Mouse (Mus musculus) erythroblast, embryonic 14.5 days (primary cell): ENCODE measurements around the gene Ubxn11. TPM values are rescaled to one million over a fixed set of nuclear protein-coding genes. Genes with fewer than 3 reads are reported as not detected.

Source experiments
- H3K27me3 ChIP-seq: 2 replicates; pipeline ENCODE4 v1.6.1; 2012; ENCODE audit warnings: inconsistent platforms; ENCODE audit not compliant: control insufficient read depth
- H3K36me3 ChIP-seq: 2 replicates; pipeline ENCODE4 v1.6.1; 2012; ENCODE audit warnings: mild to moderate bottlenecking, inconsistent platforms; ENCODE audit not compliant: control insufficient read depth
- H3K4me1 ChIP-seq: 2 replicates; pipeline ENCODE4 v1.6.1; 2012; ENCODE audit warnings: inconsistent platforms; ENCODE audit not compliant: control insufficient read depth
- H3K4me3 ChIP-seq: replicated peaks from 2 replicates; pipeline ENCODE3; 2012; ENCODE audit warnings: moderate library complexity, mild to moderate bottlenecking, inconsistent platforms
- H3K9me3 ChIP-seq: 2 replicates; pipeline ENCODE4 v1.6.1; 2012; ENCODE audit warnings: low read length, inconsistent platforms, mixed read lengths; ENCODE audit not compliant: control insufficient read depth
- GATA1 ChIP-seq: IDR thresholded peaks from 2 replicates; pipeline ENCODE4 v1.6.1; 2012; ENCODE audit warnings: low read length, inconsistent platforms, mixed read lengths
- TAL1 ChIP-seq: IDR thresholded peaks from 3 replicates; pipeline ENCODE4 v1.6.1; 2012; ENCODE audit warnings: low read length, inconsistent platforms, mixed read lengths
- polyA plus RNA-seq: library from polyadenylated mRNA; stranded (reverse); fragments of >175 nt; gene quantifications from 2 replicates; pipeline ENCODE4 v1.2.3, GENCODE M21; 2012

The Ubxn11 gene
- polyA plus RNA-seq, 1 experiment, result 0.08 TPM

DNA sequence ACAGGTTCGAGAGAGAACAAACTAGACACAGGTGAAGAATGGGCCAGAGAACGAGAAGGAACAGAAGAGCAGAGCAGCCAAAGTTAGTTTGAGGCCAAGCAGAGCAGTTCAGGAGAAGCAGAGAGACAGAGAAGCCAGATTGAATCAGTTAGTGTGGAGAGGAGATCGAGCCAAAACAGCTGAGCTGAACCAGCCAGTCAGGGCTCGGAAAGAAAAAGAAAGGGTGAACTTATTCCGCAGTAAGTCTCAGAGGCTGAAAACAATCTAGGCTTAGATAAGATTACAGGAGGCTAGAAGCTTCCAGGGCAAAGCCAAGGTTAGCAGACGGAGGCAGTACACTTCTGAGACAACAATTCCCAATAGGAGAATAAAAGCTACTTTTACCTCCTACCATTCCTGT lies 62.7 kb downstream of the Ubxn11 start:
- TF ChIP-seq TAL1 (no peak), GATA1 (no peak)
- Histone ChIP-seq H3K36me3 (peaks cover 26% of the 10 kb centered on the region), H3K4me1 (peaks cover 19% of the 10 kb centered on the region), H3K27me3 (no peaks in the 10 kb centered on the region), H3K4me3 (no peak overlapping the region), H3K9me3 (no peaks in the 10 kb centered on the region)

DNA sequence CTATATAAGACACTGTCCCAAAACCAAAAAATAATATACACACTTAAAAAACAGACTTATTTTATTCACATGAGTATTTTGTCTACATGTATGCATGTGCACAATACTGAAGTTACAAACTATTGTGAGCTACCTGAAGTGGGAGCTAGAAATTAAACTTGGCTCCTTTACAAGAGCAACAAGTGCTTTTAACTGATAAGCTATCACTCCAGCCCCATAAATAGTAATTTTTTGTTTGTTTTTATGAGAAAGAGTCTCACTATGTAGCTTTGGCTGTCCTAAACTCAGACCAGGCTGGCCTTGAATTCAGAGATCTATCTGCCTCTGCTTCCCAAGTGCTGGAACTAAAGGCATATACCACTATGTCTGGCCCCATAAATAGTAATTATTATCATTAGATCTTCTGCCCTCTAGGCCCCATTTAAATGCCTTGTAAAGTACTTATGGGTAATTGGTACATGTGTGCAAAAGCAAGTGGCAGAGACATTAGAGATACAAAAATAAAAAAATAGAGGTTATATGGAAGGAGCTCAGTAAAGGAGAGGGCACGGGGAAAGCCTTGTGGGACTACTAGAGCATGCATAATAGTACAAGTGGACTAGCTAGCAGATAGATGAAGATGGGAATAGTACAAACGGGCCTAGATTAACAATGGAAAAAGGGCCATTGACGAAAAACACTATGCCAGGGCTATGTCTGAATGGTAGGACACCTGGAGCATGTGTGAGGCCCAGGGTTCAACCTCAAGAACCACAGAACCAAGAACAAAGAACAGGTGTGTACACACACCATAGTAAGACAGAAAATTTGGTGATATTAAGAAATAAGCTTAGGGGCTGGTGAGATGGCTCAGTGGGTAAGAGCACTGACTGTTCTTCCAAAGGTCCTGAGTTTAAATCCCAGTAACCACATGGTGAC lies 63.4 kb downstream of the Ubxn11 start:
- Histone ChIP-seq H3K27me3 (no peaks in the 10 kb centered on the region), H3K36me3 (peaks cover 32% of the 10 kb centered on the region), H3K4me1 (peaks cover 19% of the 10 kb centered on the region), H3K9me3 (no peaks in the 10 kb centered on the region), H3K4me3 (no peak overlapping the region)
- no peak for TF ChIP-seq GATA1
- no peak for TF ChIP-seq TAL1

GRCm38 (mm10) chr4:134166906-134167305 lies 64.5 kb downstream of the Ubxn11 start:
- peaks cover 40% of the 10 kb centered on the region for H3K36me3 ChIP-seq
- no peak overlapping the region for H3K4me3 ChIP-seq
- H3K27me3 ChIP-seq, result no peaks in the 10 kb centered on the region

GRCm38 (mm10) chr4:134172391-134172790 lies 70.0 kb downstream of the Ubxn11 start:
- Histone ChIP-seq H3K27me3 (no peaks in the 10 kb centered on the region), H3K4me3 (no peak overlapping the region), H3K9me3 (no peaks in the 10 kb centered on the region), H3K36me3 (peaks cover 41% of the 10 kb centered on the region), H3K4me1 (no peaks in the 10 kb centered on the region)
- TF ChIP-seq TAL1 (no peak), GATA1 (no peak)

More at GRCm38 (mm10) chr4:134166906-134167305, 64.5 kb downstream of the Ubxn11 start:
- Histone ChIP-seq H3K4me1 (peaks cover 19% of the 10 kb centered on the region), H3K9me3 (no peaks in the 10 kb centered on the region)
- TF ChIP-seq TAL1 (no peak), GATA1 (no peak)

Other genes starting within 250 kb of the Ubxn11 start
- gene Rps6ka1, start 214.8 kb upstream of the Ubxn11 start, polyA plus RNA-seq, result 0.78 and 1.0 TPM in 2 replicates
- 87.9 and 104 TPM in 2 replicates for gene Hmgn2, start 133.9 kb upstream of the Ubxn11 start, polyA plus RNA-seq
- gene Dhdds, start 101.7 kb upstream of the Ubxn11 start, polyA plus RNA-seq, result 1.2 and 1.5 TPM in 2 replicates
- not detected in 2 replicates for gene Lin28a, start 83.7 kb upstream of the Ubxn11 start, polyA plus RNA-seq
- gene Zfp683, start 48.7 kb upstream of the Ubxn11 start, polyA plus RNA-seq, result not detected in 2 replicates
- 0.01 TPM in 1 of 2 replicates, not detected in the other for gene Crybg2, start 41.8 kb upstream of the Ubxn11 start, polyA plus RNA-seq
- gene Cd52, start 7.5 kb upstream of the Ubxn11 start, polyA plus RNA-seq, result 0.24 and 0.41 TPM in 2 replicates
- 2.5 and 5.4 TPM in 2 replicates for gene Sh3bgrl3, start 26.2 kb downstream of the Ubxn11 start, polyA plus RNA-seq
- gene Cep85, start 84.5 kb downstream of the Ubxn11 start, polyA plus RNA-seq, result 2.4 and 3.6 TPM in 2 replicates
- gene Gm7534, start 100.4 kb downstream of the Ubxn11 start, polyA plus RNA-seq, result not detected in 2 replicates
- not detected in 2 replicates for gene Catsper4, start 124.8 kb downstream of the Ubxn11 start, polyA plus RNA-seq
- gene Cnksr1, start 135.8 kb downstream of the Ubxn11 start, polyA plus RNA-seq, result not detected in 2 replicates
- not detected in 2 replicates for gene E130218I03Rik, start 141.1 kb downstream of the Ubxn11 start, polyA plus RNA-seq
- 1.3 TPM in 2 replicates for gene Zfp593, start 143.0 kb downstream of the Ubxn11 start, polyA plus RNA-seq
- gene Gm30191, start 144.4 kb downstream of the Ubxn11 start, polyA plus RNA-seq, result 0.06 TPM in 1 of 2 replicates, not detected in the other
- gene Grrp1, start 151.5 kb downstream of the Ubxn11 start, polyA plus RNA-seq, result 0.03 TPM in 1 of 2 replicates, not detected in the other
- gene Pdik1l, start 185.3 kb downstream of the Ubxn11 start, polyA plus RNA-seq, result 0.14 and 0.53 TPM in 2 replicates
- not detected in 2 replicates for gene Trim63, start 212.6 kb downstream of the Ubxn11 start, polyA plus RNA-seq
- gene Slc30a2, start 240.6 kb downstream of the Ubxn11 start, polyA plus RNA-seq, result not detected in 2 replicates